Mouse (Mus musculus) C2C12 (cell line): Measurements from ENCODE around the gene Cachd1. TPM values are rescaled to one million over a fixed set of nuclear protein-coding genes. Genes with fewer than 3 reads are reported as not detected.

ENCODE experiments used
- H3K27me3 ChIP-seq: one replicate; pipeline ENCODE4 v1.6.1; 2011; ENCODE audit not compliant: control insufficient read depth, insufficient read depth, insufficient read length
- H3K36me3 ChIP-seq: one replicate; pipeline ENCODE4 v1.6.1; 2011; ENCODE audit not compliant: control insufficient read depth, insufficient read depth
- H3K4me3 ChIP-seq: one replicate; pipeline ENCODE4 v1.5.1; 2011; ENCODE audit warnings: mild to moderate bottlenecking, control low read depth; ENCODE audit not compliant: poor library complexity, insufficient read depth, severe bottlenecking
- H3K79me2 ChIP-seq: one replicate; pipeline ENCODE4 v1.6.1; 2011; ENCODE audit not compliant: control insufficient read depth, insufficient read depth
- H3K79me3 ChIP-seq: one replicate; pipeline ENCODE4 v1.6.1; 2011; ENCODE audit warnings: low read depth, control low read depth
- H3ac ChIP-seq: one replicate; pipeline ENCODE3; 2011; ENCODE audit warnings: low read depth; ENCODE audit not compliant: control insufficient read depth, insufficient read length
- CEBPB ChIP-seq: IDR thresholded peaks from one replicate; pipeline ENCODE4 v1.6.1; 2011; ENCODE audit warnings: low read depth, mild to moderate bottlenecking, control low read depth, moderate library complexity
- CTCF ChIP-seq: IDR thresholded peaks from one replicate; pipeline ENCODE4 v1.5.1; 2011; ENCODE audit not compliant: control insufficient read depth, insufficient read depth, insufficient read length
- FOSL1 ChIP-seq: IDR thresholded peaks from one replicate; pipeline ENCODE4 v1.8.0; 2011; ENCODE audit warnings: mild to moderate bottlenecking, low read length; ENCODE audit not compliant: poor library complexity, insufficient read depth, severe bottlenecking
- MAX ChIP-seq: IDR thresholded peaks from one replicate; pipeline ENCODE4 v1.6.1; 2011; ENCODE audit warnings: mild to moderate bottlenecking, control low read depth
- MYOD1 ChIP-seq: IDR thresholded peaks from one replicate; pipeline ENCODE4 v1.6.1; 2011; ENCODE audit warnings: low read depth; ENCODE audit not compliant: control insufficient read depth, insufficient read length
- MYOG ChIP-seq: IDR thresholded peaks from one replicate; pipeline ENCODE4 v1.6.1; 2011; ENCODE audit not compliant: control insufficient read depth, insufficient read length; ENCODE audit errors: extremely low read depth
- USF1 ChIP-seq: IDR thresholded peaks from one replicate; pipeline ENCODE4 v1.6.1; 2011; ENCODE audit warnings: low read depth, mild to moderate bottlenecking, control low read depth, moderate library complexity
- polyA plus RNA-seq: library from polyadenylated mRNA; unstranded; fragments of >200 nt; fragmentation: generic; extraction: Trizol; gene quantifications from one replicate; pipeline ENCODE4 v1.2.1, GENCODE M21; 2012; ENCODE audit warnings: missing spikeins

The Cachd1 gene
- polyA plus RNA-seq, 1 experiment = 8.1 TPM

- H3K27me3 ChIP-seq = no peaks in the 10 kb centered on the region
- TF ChIP-seq MAX (no peak), MYOG (no peak), USF1 (no peak), FOSL1 (no peak), CTCF (no peak), MYOD1 (no peak), CEBPB (no peak)
- H3K4me3 ChIP-seq = no peak overlapping the region
- no peaks in the 10 kb centered on the region for H3K79me3 ChIP-seq
- peaks cover 8% of the 10 kb centered on the region for H3K36me3 ChIP-seq
- no peak overlapping the region for H3ac ChIP-seq
- no peaks in the 10 kb centered on the region for H3K79me2 ChIP-seq
Observed at GRCm38 (mm10) chr4:100913666-100914065, 137.2 kb downstream of the Cachd1 start.

- Histone ChIP-seq H3ac (no peak overlapping the region), H3K36me3 (peaks cover 14% of the 10 kb centered on the region), H3K79me2 (no peaks in the 10 kb centered on the region), H3K79me3 (no peaks in the 10 kb centered on the region), H3K27me3 (no peaks in the 10 kb centered on the region), H3K4me3 (no peak overlapping the region)
- TF ChIP-seq MAX (no peak), MYOG (no peak), MYOD1 (no peak), CTCF (no peak), USF1 (no peak), CEBPB (no peak), FOSL1 (no peak)
Observed at GRCm38 (mm10) chr4:100914532-100914931, 138.1 kb downstream of the Cachd1 start.

- Histone ChIP-seq H3K79me3 (no peaks in the 10 kb centered on the region), H3K4me3 (no peak overlapping the region), H3ac (no peak overlapping the region), H3K36me3 (peaks cover 14% of the 10 kb centered on the region), H3K79me2 (no peaks in the 10 kb centered on the region), H3K27me3 (no peaks in the 10 kb centered on the region)
- TF ChIP-seq MYOG (no peak), FOSL1 (no peak), MYOD1 (no peak)
Observed at GRCm38 (mm10) chr4:100915093-100915492, 138.6 kb downstream of the Cachd1 start.

GRCm38 (mm10) chr4:100917511-100917910 lies 141.0 kb downstream of the Cachd1 start:
- Histone ChIP-seq H3K36me3 (peaks cover 18% of the 10 kb centered on the region), H3K4me3 (no peak overlapping the region), H3K27me3 (no peaks in the 10 kb centered on the region), H3K79me2 (no peaks in the 10 kb centered on the region), H3K79me3 (no peaks in the 10 kb centered on the region), H3ac (no peak overlapping the region)
- TF ChIP-seq MAX = no peak
- no peak for TF ChIP-seq MYOD1
- TF ChIP-seq CTCF = no peak
- no peak for TF ChIP-seq CEBPB
- TF ChIP-seq MYOG = no peak
- no peak for TF ChIP-seq FOSL1
- TF ChIP-seq USF1 = no peak

- H3K79me2 ChIP-seq = no peaks in the 10 kb centered on the region
- TF ChIP-seq USF1 (no peak), CEBPB (no peak), MAX (no peak), MYOD1 (no peak), MYOG (no peak), FOSL1 (no peak), CTCF (no peak)
- peaks cover 18% of the 10 kb centered on the region for H3K36me3 ChIP-seq
- H3K79me3 ChIP-seq = no peaks in the 10 kb centered on the region
- H3ac ChIP-seq = no peak overlapping the region
- no peaks in the 10 kb centered on the region for H3K27me3 ChIP-seq
- H3K4me3 ChIP-seq = no peak overlapping the region
Observed at GRCm38 (mm10) chr4:100920413-100920812, 143.9 kb downstream of the Cachd1 start.

- no peak overlapping the region for H3K4me3 ChIP-seq
Observed at GRCm38 (mm10) chr4:100922816-100923554, 146.5 kb downstream of the Cachd1 start.

More at GRCm38 (mm10) chr4:100922816-100923554, 146.5 kb downstream of the Cachd1 start:
- H3K36me3 ChIP-seq = peaks cover 16% of the 10 kb centered on the region
- TF ChIP-seq MYOG (no peak), MYOD1 (no peak), FOSL1 (no peak), MAX (no peak), CEBPB (no peak), USF1 (no peak), CTCF (no peak)
- H3ac ChIP-seq = no peak overlapping the region
- H3K79me3 ChIP-seq = peaks cover 1% of the 10 kb centered on the region
- no peaks in the 10 kb centered on the region for H3K27me3 ChIP-seq
- no peaks in the 10 kb centered on the region for H3K79me2 ChIP-seq
